Mouse (Mus musculus): ENCODE data around the gene Armh3.
A peak's percentile ranks its signal among the peaks of the same experiment; 100 is the strongest.

The Armh3 gene

DNA sequence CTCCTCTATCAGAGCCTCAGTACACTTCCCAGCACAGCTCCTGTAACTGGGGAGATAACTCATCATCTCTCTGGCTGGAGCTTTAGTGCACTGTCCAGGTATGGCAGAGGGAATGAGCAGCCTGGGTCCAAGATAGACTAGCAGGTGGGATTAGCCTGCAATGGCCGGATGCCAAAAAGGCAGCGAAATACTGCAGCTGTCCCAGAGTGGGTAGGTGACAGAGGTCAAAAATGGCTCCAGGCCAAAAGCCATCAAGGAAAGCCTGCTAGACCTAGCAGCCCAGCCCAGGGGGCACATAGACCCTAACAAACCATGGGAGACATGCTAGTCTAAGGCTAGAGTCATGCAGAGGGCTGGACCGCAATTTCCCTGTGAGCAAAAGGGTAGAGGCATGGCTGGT lies 94.4 kb downstream of the Armh3 start:
- DNase-seq, result no peak

DNA sequence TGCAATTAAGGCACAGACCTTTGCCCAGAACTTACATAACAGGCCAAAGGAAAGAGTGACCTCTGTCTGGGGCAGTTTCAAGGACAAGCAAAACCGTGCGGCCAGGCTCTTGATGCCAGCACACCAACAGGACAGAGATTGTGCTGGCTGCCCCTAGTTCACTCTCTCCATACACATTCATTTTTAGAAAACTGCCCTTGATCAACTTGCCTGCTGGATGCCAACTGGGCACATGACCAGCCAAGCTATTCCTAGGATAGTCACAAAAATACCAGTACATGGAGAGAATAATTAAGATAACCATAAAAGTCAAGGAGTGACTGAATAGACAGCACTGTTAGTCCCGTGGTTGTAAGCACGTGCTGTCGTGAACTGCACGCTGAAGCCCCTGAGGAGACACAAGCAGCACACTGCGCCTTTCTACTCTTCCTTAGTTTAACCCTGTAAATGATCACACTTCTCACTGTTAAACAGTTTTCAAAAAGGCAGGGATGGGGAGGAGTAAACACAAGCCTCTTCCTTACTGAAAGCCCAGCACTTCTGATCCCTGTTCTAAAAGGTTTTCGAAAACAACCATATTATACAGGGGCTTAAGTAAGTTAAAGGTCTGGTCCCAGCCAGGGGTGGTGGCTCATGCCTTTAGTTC lies 95.8 kb downstream of the Armh3 start:
- DNase-seq, result no peak

DNA sequence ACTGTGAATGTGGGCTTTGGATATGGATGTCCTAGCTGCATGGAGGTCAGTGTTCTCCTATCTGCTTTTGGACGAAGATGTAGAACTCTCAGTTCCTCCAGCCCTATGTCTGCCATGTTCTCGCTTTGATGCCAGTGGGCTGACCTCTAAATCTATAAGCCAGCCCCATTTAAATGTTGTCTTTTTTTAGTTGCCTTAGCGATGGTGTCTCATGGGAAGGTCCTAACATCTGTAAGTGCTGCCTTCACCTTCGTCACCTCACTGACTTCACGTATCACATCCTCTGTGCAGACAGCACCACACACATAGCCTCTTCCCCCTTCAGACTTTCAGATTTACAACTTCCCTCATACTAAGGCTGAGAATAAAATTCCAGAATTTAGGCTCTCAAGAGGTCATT lies 97.5 kb downstream of the Armh3 start:
- DNase-seq, result no peak

DNA sequence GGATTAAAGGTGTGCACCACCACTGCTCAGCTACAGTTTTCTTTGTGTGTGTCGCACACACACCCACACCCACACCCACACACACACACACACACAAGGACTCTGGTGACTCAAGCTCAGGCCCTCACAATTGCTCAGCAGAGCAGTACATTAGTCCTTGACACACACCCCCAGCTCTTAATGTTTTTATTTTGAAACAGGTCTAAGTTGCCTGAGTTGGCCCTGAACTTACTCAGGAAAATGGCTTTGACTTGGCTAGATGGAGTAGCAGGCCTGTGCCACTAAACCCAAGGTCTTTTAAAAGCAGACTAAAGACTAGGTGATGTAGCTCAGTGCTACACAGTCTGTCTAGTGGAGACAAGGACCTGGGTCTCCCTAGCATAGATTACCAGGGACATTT lies 102.6 kb downstream of the Armh3 start:
- DNase-seq, result no peak

DNA sequence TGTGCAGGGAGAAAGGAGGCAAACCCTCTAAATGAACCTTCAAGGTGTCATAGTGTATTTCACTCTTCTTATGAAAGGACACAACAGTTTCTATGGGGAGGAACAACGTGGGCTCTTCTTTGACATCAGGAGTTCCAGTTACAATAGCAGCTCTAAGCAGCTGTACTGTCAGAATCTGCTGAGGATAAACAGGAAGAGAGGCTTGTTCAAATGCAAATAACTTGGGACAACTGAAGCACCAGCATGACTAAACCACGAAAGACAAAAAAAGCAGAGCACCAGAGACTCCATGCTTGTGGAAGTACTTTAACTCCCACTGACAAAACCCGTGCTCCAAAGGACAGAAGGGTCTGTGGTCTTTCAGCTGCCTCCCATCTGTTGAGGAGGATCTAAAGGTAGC lies 116.2 kb downstream of the Armh3 start:
- no peak for DNase-seq

DNA sequence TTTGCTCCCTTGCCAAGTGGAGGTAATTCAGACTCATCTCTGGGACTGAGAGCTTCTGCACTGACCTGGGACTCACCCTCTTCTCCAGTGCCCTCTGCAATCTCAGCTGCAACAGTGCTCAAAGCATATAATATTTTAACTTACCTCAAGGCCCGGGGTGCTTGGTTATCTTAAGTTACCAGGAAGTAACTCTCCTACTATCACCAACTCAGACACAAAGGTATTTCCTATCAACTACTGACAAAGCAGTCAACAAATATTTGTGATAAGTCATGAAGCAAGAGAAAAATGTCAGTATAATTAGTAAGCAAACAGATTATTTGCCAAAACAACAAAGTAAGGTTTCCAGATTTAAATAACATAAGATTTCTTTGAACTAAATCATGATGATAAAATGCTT lies 125.0 kb downstream of the Armh3 start:
- no peak for DNase-seq

DNA sequence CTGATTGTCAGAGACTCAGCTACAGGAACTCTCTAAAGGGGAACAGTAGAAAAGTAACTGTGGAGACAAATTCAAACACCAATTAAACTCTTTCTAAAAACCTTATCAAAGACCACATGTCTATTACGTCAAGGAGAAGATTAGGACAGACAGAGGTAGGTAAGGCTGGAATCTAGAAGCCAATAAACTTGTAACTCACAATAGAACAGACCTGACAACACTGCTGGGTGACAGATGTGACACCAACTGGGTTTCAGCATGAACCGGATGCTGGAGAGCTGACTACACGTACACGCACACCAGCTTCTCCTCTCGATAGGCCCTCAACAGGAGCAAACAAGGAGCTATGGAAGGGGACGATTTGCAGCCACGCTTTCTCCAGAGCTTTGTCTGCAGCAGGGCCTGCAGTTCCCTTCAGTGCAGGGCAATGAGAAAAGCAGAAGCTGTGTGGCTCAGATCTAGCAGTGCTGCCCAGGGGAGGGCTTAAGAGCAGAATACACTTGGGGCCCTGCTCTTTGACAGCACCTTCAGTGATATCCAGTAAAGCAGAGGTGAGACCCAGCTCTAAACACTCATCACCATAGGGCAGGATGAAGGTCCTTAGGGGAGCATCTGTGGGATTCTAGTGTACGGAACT lies 142.9 kb downstream of the Armh3 start:
- DNase-seq, result no peak

DNA sequence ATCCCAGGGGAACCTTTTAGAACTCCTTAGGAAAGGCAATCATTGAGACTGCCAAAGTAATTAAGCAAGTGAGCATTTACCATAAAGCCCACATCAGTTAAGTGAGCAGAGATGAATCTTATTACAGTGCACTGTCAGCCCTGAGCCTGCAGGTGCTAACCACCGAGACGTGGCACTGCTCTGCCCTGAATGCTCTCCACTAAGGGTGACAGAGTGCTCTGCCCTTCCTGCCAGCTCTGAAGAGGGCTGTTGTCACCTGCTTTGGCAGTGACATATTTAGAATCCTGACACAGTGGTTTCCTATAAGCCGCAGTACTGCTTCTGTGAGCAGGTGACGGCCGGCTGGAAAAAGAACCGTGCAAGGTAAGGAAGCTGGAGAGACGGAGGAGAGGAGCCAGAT lies 143.8 kb downstream of the Armh3 start:
- DNase-seq, result no peak

DNA sequence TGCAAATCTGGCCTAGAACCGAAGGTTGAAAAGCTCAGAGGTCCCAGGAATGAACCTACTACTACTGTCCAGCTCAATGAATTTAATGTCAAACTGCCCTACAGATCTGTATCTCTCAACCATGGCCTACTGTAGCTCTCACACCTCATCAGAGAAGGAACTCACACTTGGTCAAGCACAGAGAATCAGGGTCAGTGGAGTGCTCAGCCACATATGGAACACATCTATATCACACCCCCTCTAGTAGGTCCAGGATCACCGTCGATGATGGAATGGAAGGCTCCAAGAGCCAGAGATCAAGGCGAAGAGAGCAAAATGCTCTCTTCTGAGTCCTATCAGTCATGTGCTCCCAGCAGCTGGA lies 150.6 kb downstream of the Armh3 start:
- no peak for DNase-seq

DNA sequence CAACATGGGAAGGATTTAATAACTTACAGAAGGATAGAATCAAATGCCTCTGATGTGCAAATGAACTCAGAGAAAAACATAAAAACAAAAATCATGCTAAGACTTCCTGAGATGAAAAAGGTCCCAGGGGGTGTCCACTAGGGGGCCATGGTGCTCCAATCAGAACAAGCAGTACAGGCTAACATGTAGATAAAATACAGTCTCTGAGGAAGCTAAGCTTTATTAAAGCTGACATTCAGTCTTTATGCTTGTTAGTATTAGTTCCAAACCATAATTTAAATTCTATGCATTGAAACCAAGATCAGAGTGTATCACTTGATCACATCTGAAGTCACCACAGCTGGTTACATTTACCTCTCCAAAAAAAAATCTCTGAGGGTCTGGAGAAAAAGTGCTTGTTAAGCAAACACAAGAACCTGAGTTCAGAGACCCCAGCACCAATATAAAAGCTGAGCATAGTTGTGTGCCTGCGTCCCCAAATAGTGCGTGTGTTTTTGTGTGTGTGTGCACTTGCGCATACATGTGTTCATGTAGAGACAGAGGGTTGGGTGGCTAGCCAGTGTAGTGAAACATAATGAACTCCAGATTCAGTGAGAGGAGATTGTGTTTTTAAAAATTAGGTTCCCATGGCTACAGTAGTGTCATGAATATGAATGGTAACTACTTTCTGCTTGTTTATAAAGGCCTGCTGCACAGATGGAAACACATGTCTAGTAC lies 151.1 kb downstream of the Armh3 start:
- DNase-seq, result peak; percentile 46

DNA sequence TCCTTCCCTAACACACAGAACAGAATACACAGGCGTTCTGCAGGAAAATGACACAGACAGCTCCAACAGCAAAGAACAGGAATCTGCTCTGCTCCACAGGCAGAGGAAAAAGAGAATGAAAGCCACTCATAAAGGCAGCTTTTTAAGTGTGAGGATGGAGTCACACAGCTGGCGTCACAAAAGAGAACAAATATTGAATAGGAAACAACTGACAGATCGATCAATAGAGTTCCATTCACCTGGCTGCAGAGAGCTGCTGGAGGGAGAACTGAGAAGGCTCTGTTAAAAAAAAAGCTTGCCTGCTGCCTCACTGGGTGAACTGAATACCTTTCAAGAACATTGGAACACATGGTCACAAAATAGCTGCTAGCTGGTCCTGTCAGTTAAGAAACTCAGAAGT lies 154.1 kb downstream of the Armh3 start:
- no peak for DNase-seq

DNA sequence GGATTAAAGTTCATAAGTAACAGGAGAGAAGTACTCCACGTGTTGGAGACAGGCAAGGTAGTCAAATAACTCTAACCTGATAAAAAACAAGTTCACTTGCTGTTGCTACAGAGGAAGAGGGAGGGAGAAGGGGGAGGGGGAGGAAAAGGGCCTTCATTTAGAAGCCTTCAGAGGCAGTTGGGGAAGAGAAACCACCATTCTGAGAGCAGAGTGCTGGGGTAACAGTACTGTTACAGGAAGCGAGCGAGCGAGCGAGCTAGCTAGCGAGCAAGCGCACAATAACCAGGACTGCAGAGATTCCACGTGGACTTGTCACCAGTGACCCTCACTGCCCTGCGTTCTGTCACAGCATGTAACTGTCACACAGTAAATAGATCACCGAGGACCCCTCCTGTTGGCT lies 154.9 kb downstream of the Armh3 start:
- DNase-seq, result peak; percentile 35

DNA sequence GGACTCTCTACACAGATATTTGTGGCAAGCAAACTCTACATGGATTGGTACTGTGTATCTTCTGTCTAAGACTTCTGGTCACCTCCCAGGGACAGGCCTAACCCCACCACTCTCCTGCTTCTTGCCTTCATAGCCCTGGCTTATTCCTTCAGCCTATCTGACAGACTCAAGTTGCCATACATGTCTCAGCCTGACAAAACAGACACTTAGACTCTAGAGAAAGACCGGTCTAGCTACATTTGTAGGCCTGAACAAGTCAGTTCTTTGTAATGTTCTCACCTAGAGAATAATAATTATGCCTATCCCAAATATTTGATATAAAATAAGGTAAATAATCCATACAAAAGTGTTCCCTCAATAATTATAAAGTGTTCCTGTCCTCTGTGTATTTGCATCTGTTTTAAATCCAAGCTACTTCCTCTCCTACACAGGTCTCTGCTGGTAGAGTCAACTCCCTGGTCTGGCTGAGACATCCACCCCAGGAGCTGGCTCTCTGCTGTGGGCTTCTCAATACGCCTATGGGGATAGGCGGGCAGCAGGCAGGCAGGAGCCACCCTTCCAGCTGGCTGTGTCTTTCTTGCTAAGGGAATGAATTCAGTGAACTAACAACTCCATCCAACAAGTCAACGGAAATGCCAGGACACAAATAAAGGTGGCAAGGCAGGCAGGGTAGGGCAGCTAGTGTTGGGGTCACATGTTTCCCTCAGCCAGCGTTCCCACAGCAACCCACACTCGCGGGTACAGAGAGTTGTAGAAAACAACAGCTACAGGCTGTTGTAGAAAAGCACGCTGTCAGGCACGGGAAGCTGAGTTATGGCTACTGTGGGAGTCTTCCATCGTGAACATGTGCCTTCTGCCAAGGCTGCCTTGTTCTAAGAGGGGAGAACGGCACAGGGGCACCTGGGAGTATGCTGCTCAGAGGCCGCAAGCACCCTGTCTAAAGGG lies 161.0 kb downstream of the Armh3 start:
- no peak for DNase-seq

DNA sequence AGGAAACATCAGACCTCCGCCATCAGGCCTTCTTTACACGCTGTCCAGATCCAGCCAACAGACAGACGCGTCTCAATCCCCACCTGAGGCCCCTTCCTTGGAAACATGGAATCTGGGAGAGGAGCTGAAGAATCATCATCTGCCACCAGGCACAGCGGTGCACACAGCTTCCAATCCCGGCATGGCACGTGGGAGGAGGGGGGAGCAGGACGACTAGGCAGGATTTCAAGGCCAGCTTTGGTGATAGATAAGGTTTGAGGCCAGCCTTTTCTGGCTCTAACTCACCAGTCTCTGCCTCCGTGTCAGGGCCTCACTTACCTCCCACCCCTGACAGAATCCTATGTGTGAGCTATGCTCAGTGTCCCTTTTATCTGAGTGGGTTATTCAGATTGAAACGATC lies 162.8 kb downstream of the Armh3 start:
- DNase-seq, result no peak

DNA sequence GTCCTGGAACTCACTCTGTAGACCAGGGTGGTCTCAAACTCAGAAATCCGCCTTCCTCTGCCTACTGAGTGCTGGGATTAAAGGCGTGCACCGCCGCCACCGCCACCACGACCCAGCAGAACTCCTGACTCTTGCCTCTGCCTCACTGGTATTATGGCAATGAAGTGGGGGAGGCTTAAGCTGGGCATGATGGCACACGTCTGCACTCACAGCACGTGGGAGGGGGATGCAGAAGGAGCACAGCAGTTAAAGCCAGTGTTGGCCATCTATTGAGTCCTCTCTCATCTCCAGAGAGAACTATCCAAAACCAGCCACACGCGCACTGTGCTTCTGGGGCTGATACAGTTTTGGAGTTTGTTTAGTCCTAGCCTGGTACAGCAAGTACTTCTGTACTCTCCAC lies 164.6 kb downstream of the Armh3 start:
- DNase-seq, result no peak

DNA sequence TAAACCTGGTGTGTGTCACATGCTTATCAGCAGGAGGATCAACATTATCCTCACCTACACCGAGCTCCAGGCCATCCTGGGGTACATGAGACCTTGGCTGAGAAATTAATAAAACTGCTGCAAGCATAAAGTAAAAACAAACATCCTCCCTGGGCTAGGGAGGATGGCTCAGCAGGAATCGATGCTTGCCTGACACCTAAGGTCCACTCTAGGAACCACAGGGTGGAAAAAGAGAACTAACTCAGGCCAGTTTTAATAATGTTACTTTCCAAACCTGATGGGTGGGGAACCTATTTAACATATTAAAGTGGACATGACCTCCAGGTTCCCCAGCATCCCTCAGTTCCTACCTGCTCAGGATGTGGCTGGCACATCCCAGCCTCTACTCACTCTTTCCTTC lies 167.6 kb downstream of the Armh3 start:
- DNase-seq, result no peak

DNA sequence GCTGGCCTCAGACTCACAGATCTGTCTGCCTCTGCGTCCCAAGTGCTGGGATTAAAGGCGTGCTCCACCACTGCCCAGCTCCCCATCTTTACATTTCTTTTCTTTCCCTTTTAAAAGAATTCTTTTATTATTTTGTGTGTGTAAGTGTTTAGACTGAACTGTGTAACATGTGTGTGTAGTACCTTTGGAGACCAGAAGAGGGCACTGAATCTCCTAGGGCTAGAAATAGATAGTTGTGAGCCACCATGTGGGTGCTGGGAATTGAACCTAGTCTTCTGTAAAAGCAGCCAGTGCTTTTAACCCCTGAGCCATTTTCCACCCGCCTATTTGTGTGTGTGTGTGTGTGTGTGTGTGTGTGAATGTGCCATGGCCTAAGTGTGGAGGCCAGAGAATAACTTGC lies 170.6 kb downstream of the Armh3 start:
- no peak for DNase-seq

DNA sequence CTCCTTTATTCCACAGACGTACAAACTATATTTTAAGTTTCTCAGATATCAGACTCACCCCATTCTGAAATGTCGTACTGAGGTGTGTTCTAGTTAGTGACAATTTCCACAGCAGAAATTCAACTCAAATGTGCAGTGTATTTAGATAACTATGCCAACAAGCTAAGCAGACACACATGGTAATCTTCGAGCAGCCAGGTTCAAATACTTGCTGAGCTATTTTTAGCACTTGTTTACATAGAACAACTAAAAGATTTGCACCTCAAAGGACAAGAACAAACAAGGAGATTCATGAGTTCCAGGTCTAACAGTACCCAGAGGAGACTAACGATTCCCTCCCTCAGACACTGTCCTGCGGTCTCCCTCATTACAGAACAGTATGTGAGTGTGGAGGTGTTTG lies 171.2 kb downstream of the Armh3 start:
- no peak for DNase-seq

DNA sequence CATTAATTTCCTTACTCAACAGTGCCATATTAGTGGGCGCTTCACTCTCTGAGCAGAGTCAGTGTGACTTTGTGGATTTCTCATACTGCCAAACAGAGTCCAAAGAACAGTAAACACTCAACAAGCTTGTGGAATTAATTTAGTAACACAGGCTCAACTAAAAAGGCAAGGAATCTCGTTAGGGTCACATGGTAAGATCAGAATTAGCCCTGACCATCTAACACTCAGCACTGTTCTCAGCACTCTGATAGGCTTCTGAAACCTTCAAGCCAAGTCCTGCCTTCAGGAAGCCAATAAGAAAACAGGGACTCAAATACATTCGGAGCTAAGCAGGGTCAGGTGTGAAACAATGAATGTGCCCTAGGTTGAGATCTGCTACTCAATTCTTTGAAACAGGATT lies 172.1 kb downstream of the Armh3 start:
- no peak for DNase-seq

DNA sequence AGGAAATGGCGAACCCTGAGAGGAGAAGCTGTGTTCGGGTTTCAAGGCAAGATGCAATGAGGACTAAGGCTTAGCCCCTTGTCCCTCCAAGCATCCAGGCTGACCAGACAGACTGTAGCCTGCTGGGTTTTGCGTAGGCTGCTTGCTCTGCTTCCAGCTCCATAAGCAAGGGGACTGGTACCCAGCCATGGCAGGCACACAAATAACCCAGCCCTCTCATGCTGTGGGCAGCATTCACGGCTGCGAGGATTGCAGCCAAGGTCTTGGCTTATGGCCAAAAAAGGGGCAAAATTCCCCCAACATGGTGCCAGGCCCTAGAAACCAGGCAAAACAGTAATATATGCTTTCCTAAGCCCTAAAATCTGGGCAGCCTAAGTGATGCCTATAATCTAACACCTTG lies 176.5 kb downstream of the Armh3 start:
- no peak for DNase-seq

DNA sequence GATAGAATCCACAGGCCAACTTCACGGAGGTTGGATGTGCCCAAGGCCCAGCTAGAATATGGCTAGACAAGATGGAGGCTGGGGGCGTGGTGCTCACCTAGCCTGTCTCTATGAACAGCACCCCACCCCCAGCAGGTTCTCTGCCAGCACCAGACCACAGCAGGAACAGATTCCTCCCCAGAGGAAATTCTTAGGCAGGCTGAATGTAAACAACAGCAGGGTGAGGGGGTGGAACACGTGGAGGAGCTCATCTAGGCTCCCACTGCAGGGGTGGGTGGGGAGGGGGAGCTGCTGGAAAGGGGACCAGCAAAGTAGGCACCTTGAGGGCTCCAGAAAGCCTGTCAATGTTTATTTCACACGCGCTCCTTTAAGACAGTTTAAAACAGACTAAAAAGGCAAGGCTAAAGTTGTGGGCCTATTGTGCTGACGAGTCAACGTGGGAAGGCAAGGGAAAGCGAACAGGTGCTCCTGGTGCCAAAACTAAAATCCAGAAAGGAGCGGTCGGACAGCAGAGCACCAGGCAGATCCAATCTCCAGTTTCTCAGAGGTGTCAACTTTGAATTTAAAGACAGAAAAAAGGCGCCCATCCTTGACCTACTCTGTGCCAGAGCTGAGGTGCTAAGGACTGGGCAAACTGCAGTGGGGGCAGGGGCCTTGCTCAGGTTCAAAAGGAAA lies 180.3 kb downstream of the Armh3 start:
- DNase-seq, result peak; percentile 79

DNA sequence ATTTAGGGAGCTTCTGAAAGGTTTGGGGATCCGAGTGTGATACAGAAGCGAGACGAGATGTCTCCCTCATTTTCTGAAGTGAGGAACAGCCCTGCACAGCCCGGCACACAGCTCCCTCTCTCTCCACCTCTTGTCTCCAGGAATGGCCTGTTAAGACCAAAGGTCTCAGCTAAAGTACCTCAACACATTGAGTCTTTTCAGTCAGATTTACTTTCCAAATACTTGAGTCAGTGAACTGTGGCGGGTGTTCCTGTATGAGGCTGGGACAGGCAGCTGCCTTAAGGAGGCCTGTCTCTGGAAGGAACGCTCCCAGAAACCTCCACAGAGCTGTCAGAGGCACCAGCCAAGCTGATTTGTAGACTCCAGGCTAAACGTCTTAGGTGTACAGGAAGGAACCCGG lies 181.6 kb downstream of the Armh3 start:
- peak; percentile 26 for DNase-seq
